Mouse (Mus musculus) T-cell, adult 66 days (primary cell): ENCODE results near the gene Tigit. TPM values are rescaled to one million over a fixed set of nuclear protein-coding genes. Genes with fewer than 3 reads are reported as not detected.

Experiments
- total RNA-seq, 2 experiments: library from RNA; stranded (reverse); gene quantifications; 3 replicates in 1 of 2; 4 replicates in 1 of 2; pipeline ENCODE4 v1.2.4; 2023

Tigit gene
- 10 to 100 TPM; 18.2 to 23.7 TPM for total RNA-seq

DNA sequence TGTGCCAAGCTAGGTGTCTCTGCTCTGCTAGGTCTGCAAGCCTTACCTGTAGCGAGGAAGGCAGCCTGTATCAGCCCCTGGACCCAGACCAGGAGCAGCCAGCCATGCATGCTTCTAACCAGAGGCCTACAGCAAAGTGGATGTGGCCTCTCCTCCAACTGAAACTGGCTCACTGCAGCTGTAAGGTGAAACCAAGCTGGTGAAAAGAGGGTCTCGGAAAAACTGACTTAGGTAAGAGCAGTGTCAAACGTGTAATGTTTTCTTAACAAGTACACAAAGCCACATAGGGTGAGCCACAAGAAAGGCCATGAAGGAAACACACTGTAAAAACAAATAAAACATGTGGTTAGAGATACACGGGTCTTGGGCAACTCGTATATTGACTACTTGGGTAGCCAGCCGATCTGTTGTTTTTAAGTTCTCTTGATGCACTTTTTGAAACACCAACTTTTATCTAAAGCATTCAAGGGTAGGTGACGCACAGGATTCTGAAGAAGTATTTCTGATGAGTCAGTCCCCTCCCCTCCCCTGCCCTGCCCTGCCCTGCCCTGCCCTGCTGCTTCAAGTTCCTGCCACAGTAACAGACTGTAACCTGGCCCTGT lies at the start of gene Tigit:
TSS of gene Tigit (minus strand) at position 169 of the 602 bp plus-strand sequence.

Other genes with a start within 250 kb of the Tigit start
- gene Drd3, start 89.9 kb upstream of the Tigit start, total RNA-seq = under 1 TPM in 1 of 2 experiments, not detected in 1; 0.38 TPM
- 10 to 100 TPM in 1 of 2 experiments, 1 to 10 TPM in 1; 6.9 to 12.1 TPM for gene Ccdc191, start 225.7 kb upstream of the Tigit start, total RNA-seq